Mouse (Mus musculus): Measurements from ENCODE around the gene Zfyve28. TPM values are rescaled to one million over a fixed set of nuclear protein-coding genes. Genes with fewer than 3 reads are reported as not detected.

Gene Zfyve28
- total and polyA plus RNA-seq, 3 experiments, result 0.65 to 1.3 (median 0.75) TPM

GRCm38 (mm10) chr5:34309016-34309415, 20.8 kb upstream of the Zfyve28 start:
- Histone ChIP-seq H3K27me3 (ENCODE audit: control insufficient read depth, insufficient read depth, low read length) (no peaks in the 10 kb centered on the region), H3K27ac (no peak overlapping the region), H3K4me3 (no peak overlapping the region), H3K36me3 (ENCODE audit: control insufficient read depth, insufficient read depth, low read length) (no peaks in the 10 kb centered on the region), H3K79me2 (replicated peaks; ENCODE audit: control insufficient read depth, insufficient read depth, low read length) (no peaks in the 10 kb centered on the region), H3K9ac (ENCODE audit: low read depth, low read length) (no peak overlapping the region), H3K4me1 (ENCODE audit: control insufficient read depth, insufficient read depth, low read length) (no peaks in the 10 kb centered on the region)
- TF ChIP-seq POLR2A (IDR thresholded peaks at IDR 0.05; ENCODE audit: insufficient read depth, low read depth, low read length), result no peak
- TF ChIP-seq CTCF (IDR thresholded peaks at IDR 0.05), result no peak
- no peak for TF ChIP-seq EP300 (IDR thresholded peaks at IDR 0.05; ENCODE audit: insufficient read depth, low read depth, low read length)
- intact Hi-C loops (cut with DNase I), result no loop called here
- no peak for DNase-seq
- WGBS, result 40% methylated on average over 3 of the region's 3 CpGs

GRCm38 (mm10) chr5:34302377-34302776, 14.1 kb upstream of the Zfyve28 start:
- H3K4me3 ChIP-seq, result no peak overlapping the region
- no peaks in the 10 kb centered on the region for H3K36me3 ChIP-seq (ENCODE audit: control insufficient read depth, insufficient read depth, low read length)
- intact Hi-C loops (cut with DNase I), result no loop called here
- H3K4me1 ChIP-seq (ENCODE audit: control insufficient read depth, insufficient read depth, low read length), result no peaks in the 10 kb centered on the region
- H3K27ac ChIP-seq, result no peak overlapping the region
- DNase-seq, result no peak
- no peaks in the 10 kb centered on the region for H3K27me3 ChIP-seq (ENCODE audit: control insufficient read depth, insufficient read depth, low read length)
- TF ChIP-seq EP300 (IDR thresholded peaks at IDR 0.05; ENCODE audit: insufficient read depth, low read depth, low read length), result no peak
- TF ChIP-seq POLR2A (IDR thresholded peaks at IDR 0.05; ENCODE audit: insufficient read depth, low read depth, low read length), result no peak
- no peak for TF ChIP-seq CTCF (IDR thresholded peaks at IDR 0.05)
- 67% methylated on average over 7 of the region's 7 CpGs for WGBS
- no peaks in the 10 kb centered on the region for H3K79me2 ChIP-seq (replicated peaks; ENCODE audit: control insufficient read depth, insufficient read depth, low read length)
- H3K9ac ChIP-seq (ENCODE audit: low read depth, low read length), result no peak overlapping the region

GRCm38 (mm10) chr5:34298937-34299535, 10.8 kb upstream of the Zfyve28 start:
- Histone ChIP-seq H3K4me3 (no peak overlapping the region), H3K27me3 (ENCODE audit: control insufficient read depth, insufficient read depth, low read length) (no peaks in the 10 kb centered on the region), H3K9ac (ENCODE audit: low read depth, low read length) (no peak overlapping the region), H3K27ac (no peak overlapping the region), H3K79me2 (replicated peaks; ENCODE audit: control insufficient read depth, insufficient read depth, low read length) (no peaks in the 10 kb centered on the region), H3K4me1 (ENCODE audit: control insufficient read depth, insufficient read depth, low read length) (peaks cover 1% of the 10 kb centered on the region; the same call in 1 of the 2 replicates), H3K36me3 (ENCODE audit: control insufficient read depth, insufficient read depth, low read length) (no peaks in the 10 kb centered on the region)
- intact Hi-C loops (cut with DNase I), result no loop called here
- DNase-seq, result no peak
- 90% methylated on average over 10 of the region's 10 CpGs for WGBS
- TF ChIP-seq CTCF (IDR thresholded peaks at IDR 0.05) (no peak), EP300 (IDR thresholded peaks at IDR 0.05; ENCODE audit: insufficient read depth, low read depth, low read length) (no peak), POLR2A (IDR thresholded peaks at IDR 0.05; ENCODE audit: insufficient read depth, low read depth, low read length) (no peak)

GRCm38 (mm10) chr5:34298061-34298460, 9.8 kb upstream of the Zfyve28 start:
- H3K36me3 ChIP-seq (ENCODE audit: control insufficient read depth, insufficient read depth, low read length), result no peaks in the 10 kb centered on the region
- no peak overlapping the region for H3K4me3 ChIP-seq
- no peak for TF ChIP-seq CTCF (IDR thresholded peaks at IDR 0.05)
- no peak for TF ChIP-seq POLR2A (IDR thresholded peaks at IDR 0.05; ENCODE audit: insufficient read depth, low read depth, low read length)
- TF ChIP-seq EP300 (IDR thresholded peaks at IDR 0.05; ENCODE audit: insufficient read depth, low read depth, low read length), result no peak
- WGBS, result 76% methylated on average over 4 of the region's 4 CpGs
- DNase-seq, result no peak
- no peak overlapping the region for H3K9ac ChIP-seq (ENCODE audit: low read depth, low read length)
- H3K79me2 ChIP-seq (replicated peaks; ENCODE audit: control insufficient read depth, insufficient read depth, low read length), result no peaks in the 10 kb centered on the region
- intact Hi-C loops (cut with DNase I), result no loop called here
- H3K27ac ChIP-seq, result no peak overlapping the region
- H3K4me1 ChIP-seq (ENCODE audit: control insufficient read depth, insufficient read depth, low read length), result peaks cover 1% of the 10 kb centered on the region; the same call in 1 of the 2 replicates
- H3K27me3 ChIP-seq (ENCODE audit: control insufficient read depth, insufficient read depth, low read length), result no peaks in the 10 kb centered on the region

GRCm38 (mm10) chr5:34295141-34295540, 6.9 kb upstream of the Zfyve28 start:
- Histone ChIP-seq H3K4me1 (ENCODE audit: control insufficient read depth, insufficient read depth, low read length) (peaks cover 1% of the 10 kb centered on the region; the same call in 1 of the 2 replicates), H3K27ac (no peak overlapping the region), H3K9ac (ENCODE audit: low read depth, low read length) (no peak overlapping the region), H3K4me3 (no peak overlapping the region), H3K79me2 (replicated peaks; ENCODE audit: control insufficient read depth, insufficient read depth, low read length) (no peaks in the 10 kb centered on the region), H3K27me3 (ENCODE audit: control insufficient read depth, insufficient read depth, low read length) (no peaks in the 10 kb centered on the region), H3K36me3 (ENCODE audit: control insufficient read depth, insufficient read depth, low read length) (no peaks in the 10 kb centered on the region)
- WGBS, result 41% methylated on average over 2 of the region's 2 CpGs
- no peak for DNase-seq
- no peak for TF ChIP-seq CTCF (IDR thresholded peaks at IDR 0.05)
- no peak for TF ChIP-seq POLR2A (IDR thresholded peaks at IDR 0.05; ENCODE audit: insufficient read depth, low read depth, low read length)
- no peak for TF ChIP-seq EP300 (IDR thresholded peaks at IDR 0.05; ENCODE audit: insufficient read depth, low read depth, low read length)
- intact Hi-C loops (cut with DNase I), result no loop called here

- no peak overlapping the region for H3K4me3 ChIP-seq
- intact Hi-C loops (cut with DNase I), result no loop called here
- TF ChIP-seq EP300 (IDR thresholded peaks at IDR 0.05; ENCODE audit: insufficient read depth, low read depth, low read length), result no peak
- TF ChIP-seq CTCF (IDR thresholded peaks at IDR 0.05), result no peak
- DNase-seq, result peak; percentile 21 to 26
- H3K9ac ChIP-seq (ENCODE audit: low read depth, low read length), result no peak overlapping the region
- WGBS, result 20% methylated on average over 2 of the region's 2 CpGs
- no peaks in the 10 kb centered on the region for H3K79me2 ChIP-seq (replicated peaks; ENCODE audit: control insufficient read depth, insufficient read depth, low read length)
- H3K27me3 ChIP-seq (ENCODE audit: control insufficient read depth, insufficient read depth, low read length), result no peaks in the 10 kb centered on the region
- H3K4me1 ChIP-seq (ENCODE audit: control insufficient read depth, insufficient read depth, low read length), result peaks cover 1% of the 10 kb centered on the region; the same call in 1 of the 2 replicates
- H3K36me3 ChIP-seq (ENCODE audit: control insufficient read depth, insufficient read depth, low read length), result no peaks in the 10 kb centered on the region
- no peak overlapping the region for H3K27ac ChIP-seq
Measured at GRCm38 (mm10) chr5:34294696-34295095, 6.4 kb upstream of the Zfyve28 start.
